Mouse (Mus musculus) 3134 (cell line): ENCODE measurements around the gene Mprip.
"Not testable (repeated sequence)": the region's sequence is repeated elsewhere in the genome, so short reads cannot be mapped to it uniquely, and the experiment has no call there.

Experiments used
- DNase-seq: peaks from one replicate; pipeline ENCODE4 v3.0.0-alpha.2; 2011; ENCODE audit warnings: low spot score; ENCODE audit not compliant: insufficient read length; ENCODE audit errors: extremely low read depth

Mprip gene

GRCm38 (mm10) chr11:59707481-59707880 lies 46.4 kb downstream of the Mprip start:
- DNase-seq, result no peak

DNA sequence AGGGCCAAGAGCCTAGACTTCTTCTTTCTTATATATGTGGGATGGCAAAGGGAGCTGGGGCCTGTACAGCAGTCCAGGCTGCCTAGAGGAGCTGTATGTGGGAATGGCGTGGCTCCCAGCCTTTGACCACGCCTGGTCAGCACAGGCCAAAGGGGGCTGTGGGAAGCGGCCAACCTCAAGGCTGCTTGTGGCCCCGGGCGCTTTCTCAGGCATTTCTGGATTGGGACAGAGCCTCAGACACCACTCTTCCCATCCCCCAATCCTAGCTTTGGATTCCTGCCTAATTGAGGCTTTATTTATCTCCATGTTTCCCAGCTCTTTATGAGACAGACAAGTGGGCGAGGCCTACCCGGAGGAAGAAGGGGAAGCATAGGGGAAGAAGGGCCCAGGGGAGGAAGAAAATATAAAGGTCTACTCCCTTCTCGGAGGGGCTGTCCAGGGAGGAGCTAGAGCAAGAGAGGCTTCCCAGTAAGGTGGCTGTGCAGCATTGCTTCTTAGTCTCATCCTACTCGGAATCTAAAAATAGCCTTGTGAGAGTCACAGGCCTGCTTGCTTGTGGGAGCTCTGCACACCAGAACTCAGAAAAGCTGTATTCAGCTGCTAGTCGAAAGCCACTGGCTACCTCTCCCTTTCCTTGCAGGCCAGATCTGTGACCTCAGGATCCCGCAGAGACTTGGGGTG lies 47.0 kb downstream of the Mprip start:
- DNase-seq, result peak; percentile 85

DNA sequence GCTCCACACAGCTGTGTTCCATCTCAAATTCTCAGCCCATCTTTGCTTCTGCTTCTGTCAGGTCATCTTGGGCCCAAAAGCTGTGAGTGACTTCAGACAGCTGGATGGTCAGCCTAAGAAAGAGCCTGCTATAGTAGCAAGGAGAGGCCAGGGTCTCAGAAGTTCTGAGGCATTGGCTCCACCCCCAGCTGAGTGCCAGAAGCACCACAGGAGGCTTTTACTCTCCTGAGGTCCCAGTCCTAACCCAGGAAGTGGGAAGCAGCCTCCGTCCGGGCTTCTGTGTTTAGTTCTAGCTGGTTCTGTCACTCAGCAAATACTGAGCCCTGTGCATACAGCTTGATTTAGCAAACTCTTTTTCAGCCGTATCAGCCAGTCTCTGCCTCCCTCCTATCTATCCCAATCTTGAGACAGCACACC lies 54.3 kb downstream of the Mprip start:
- no peak for DNase-seq

DNA sequence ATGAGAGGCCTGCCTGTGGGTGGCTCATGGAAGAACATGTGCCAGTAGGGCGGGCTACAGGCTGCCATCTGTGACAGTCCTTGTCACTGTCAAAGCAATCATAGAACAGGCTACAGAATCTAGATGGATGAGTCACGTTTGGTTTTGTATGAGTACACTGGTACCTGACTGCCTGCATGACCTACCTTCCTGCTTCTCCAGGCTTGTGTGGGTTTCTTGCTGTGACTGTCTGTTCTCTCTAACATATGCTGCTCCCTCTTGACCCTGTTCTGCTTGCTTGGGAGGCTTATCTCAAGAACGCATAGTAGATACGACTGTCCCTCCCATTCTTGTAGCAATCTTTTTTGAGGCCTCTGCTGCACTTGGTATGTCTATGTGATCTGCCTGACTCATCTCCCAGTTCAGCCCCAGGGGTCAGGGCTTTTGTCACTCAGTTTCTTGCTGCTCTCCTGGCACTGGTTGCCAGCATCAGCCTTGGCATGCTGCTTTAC lies 56.7 kb downstream of the Mprip start:
- peak; percentile 68 for DNase-seq

- no peak for DNase-seq
Observed at GRCm38 (mm10) chr11:59719185-59719584, 58.1 kb downstream of the Mprip start.

DNA sequence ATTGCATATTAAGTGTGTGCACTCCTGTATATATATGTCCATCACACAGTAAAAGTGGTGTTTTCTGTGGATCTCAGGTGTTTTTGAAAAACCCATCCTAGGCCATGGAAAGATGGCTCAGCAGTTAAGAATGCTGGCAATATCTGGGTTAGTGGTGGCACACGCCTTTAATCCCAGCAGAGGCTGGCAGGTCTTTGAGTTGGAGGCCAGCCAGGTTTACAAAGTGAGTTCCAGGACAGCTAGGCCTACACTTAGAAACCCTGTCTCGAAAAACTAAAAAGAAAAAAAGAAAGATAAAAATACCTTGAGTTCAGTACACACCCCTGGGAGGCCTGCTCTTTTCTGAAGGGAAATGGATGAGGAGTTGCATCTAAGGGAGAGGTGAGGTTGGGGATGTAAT lies 60.3 kb downstream of the Mprip start:
- DNase-seq, result no peak

DNA sequence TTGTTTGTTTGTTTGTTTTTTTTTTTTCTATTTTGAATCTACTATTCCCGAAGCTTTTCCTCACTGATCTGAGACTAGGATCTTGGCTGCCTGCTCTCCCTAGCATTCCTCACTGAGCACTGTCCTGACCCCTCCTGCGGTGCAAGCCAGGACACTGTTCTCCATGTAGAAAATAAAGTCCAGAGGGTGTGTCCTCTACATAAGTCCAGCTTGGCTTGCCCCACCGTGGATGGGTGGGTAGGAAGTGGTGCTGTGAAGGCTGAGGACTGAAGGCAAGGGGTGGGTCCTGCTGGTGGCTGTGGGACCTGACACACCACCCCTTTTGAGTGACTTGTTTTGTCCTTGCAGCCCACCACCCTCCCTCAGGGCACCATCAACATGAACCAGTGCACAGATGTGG lies 66.1 kb downstream of the Mprip start:
- no peak for DNase-seq

DNA sequence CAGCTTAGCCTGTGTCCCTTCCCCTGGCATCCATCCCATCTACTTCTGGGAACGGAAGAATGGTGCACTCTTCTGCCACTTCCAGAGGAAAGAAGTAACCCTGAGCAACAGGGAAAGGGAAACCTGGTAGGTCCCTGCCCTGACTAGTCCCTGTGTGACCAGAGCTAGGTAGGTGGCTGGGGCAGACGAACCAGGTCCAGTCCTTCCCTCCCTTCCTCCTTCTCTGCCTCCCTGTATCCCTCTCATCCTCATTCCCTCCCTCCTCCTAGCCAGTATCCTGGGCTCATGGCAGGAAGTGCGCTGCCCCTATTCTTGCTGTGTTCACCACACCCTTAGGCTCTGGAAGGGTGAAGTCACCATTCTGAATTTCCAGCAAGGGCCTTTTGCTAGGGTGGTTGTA lies 70.7 kb downstream of the Mprip start:
- no peak for DNase-seq

GRCm38 (mm10) chr11:59732407-59733066 lies 71.4 kb downstream of the Mprip start:
- peak; percentile 68 for DNase-seq

DNA sequence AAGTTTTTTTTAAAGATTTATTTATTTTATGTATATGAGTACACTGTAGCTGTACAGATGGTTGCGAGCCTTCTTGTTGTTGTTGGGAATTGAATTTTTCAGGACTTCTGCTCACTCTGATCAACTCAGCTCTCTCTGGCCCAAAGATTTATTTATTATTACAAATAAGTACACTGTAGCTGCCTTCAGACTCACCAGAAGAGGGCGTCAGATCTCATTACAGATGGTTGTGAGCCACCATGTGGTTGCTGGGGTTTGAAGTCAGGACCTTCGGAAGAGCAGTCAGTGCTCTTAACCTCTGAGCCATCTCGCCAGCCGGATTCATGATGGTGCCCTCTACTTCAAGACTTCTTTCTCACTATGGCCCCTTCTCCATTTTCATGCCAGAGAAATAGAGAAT lies 72.5 kb downstream of the Mprip start:
- DNase-seq, result not testable (repeated sequence)

- DNase-seq, result no peak
Observed at GRCm38 (mm10) chr11:59734335-59734734, 73.2 kb downstream of the Mprip start.

GRCm38 (mm10) chr11:59735938-59736337 lies 74.8 kb downstream of the Mprip start:
- DNase-seq, result not testable (repeated sequence)

- DNase-seq, result no peak
Observed at GRCm38 (mm10) chr11:59737250-59737649, 76.1 kb downstream of the Mprip start.

- no peak for DNase-seq
Observed at GRCm38 (mm10) chr11:59739996-59740395, 78.9 kb downstream of the Mprip start.

DNA sequence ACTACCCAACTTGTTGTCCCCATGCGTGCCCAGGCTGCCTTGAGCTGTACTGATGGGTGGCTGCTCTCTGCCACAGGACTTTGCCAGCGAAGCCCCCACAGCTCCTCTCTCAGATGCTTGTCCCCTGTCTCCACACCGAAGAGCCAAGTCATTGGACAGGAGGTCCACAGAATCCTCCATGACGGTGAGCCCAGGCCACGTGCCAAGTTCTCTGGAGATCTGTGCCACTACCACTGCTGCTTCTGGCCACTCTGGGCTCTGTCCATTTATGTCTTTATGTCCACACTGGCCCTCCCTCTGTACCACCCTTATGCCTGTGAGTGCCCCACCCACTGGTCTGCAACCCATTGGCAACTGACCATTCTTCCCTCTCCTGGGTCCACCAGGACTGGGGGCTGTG lies 80.8 kb downstream of the Mprip start:
- no peak for DNase-seq

GRCm38 (mm10) chr11:59743307-59743706 lies 82.2 kb downstream of the Mprip start:
- DNase-seq, result no peak

- no peak for DNase-seq
Observed at GRCm38 (mm10) chr11:59743712-59744111, 82.6 kb downstream of the Mprip start.

DNA sequence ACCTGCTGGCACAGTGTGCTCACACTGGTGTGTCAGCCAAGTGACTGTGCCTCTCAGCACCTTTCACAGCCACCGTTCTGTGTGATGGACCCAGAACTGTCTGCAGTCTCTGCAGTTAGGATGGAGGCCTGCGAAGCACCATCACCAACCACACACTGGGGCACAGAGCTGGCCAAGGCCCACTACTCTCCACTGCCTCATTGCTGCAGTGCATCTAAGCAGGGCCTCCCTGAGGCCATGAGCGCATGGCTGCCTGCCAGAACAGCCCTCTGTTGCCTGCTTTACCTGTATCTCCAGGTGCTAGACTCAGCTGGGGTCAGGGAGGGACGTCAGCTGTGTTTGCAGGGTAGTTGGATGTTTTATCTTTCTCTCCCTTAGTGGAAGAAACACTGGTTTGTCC lies 83.3 kb downstream of the Mprip start:
- DNase-seq, result no peak

GRCm38 (mm10) chr11:59745851-59746250 lies 84.7 kb downstream of the Mprip start:
- no peak for DNase-seq

DNA sequence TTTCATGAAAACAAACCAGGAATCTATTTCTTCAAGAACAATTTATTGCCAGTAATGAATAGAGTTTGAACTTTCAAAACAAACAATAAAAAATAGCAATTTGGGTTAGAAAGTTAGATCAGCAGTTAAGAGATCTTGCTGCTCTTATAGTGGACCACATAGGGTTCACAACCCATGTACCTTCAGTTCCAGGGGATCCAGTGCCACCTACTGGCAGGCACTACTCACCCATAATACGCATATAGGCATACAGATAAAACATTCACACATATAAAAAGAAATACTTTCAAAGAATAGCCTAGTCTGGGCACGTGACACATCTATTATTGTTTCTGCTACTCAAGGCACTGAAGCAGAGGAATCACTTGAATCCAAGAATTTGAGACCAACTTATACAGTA lies 85.5 kb downstream of the Mprip start:
- DNase-seq, result no peak

- DNase-seq, result no peak
Observed at GRCm38 (mm10) chr11:59749050-59749449, 87.9 kb downstream of the Mprip start.

DNA sequence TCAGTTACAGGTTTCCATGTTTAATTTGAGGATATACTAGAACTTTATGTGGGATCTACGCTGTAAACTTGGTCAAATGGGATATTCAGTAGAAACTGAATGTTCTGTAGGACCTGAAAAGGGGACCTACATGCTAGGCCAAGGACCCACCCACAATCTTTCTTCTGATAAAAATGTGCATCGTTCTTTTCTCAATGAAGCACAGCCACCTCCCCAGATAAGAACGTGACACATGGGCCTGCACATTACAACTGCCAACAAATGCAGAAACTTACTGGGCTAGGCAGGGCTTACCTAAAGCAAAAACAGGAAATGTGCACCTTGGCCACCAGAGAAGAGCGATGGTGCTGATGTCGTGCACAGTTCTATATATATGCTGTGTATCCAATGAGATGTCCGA lies 93.4 kb downstream of the Mprip start:
- DNase-seq, result no peak
